Mouse (Mus musculus) hindbrain, embryonic 15.5 days (tissue): ENCODE results near the gene Art1. TPM values are rescaled to one million over a fixed set of nuclear protein-coding genes. Genes with fewer than 3 reads are reported as not detected.

Experiments
- ATAC-seq: fragments of 200-750 bp; cut with Nextera tagmentation; 2 replicates; pipeline ENCODE4 v1.8.0; 2017; ENCODE audit warnings: low read depth, moderate number of reproducible peaks, moderate TSS enrichment; ENCODE audit not compliant: low FRiP score
- H3K27ac ChIP-seq: fragments of 300-500 bp; sonication (generic); replicated peaks from 2 replicates; pipeline ENCODE4 v1.5.1; 2015; ENCODE audit warnings: mild to moderate bottlenecking, inconsistent platforms
- H3K27me3 ChIP-seq: fragments of 300-500 bp; sonication (generic); 2 replicates; pipeline ENCODE4 v1.6.1; 2015; ENCODE audit warnings: control low read depth, inconsistent platforms
- H3K36me3 ChIP-seq: fragments of 300-500 bp; sonication (generic); 2 replicates; pipeline ENCODE4 v1.6.1; 2015; ENCODE audit warnings: control low read depth, inconsistent platforms
- H3K4me1 ChIP-seq: fragments of 300-500 bp; sonication (generic); replicated peaks from 2 replicates; pipeline ENCODE4 v1.6.1; 2015; ENCODE audit warnings: control low read depth, inconsistent platforms
- H3K4me2 ChIP-seq: fragments of 300-500 bp; sonication (generic); 2 replicates; pipeline ENCODE4 v1.6.1; 2015; ENCODE audit warnings: moderate library complexity, mild to moderate bottlenecking, inconsistent platforms
- H3K4me3 ChIP-seq: fragments of 300-500 bp; sonication (generic); 2 replicates; pipeline ENCODE4 v1.5.1; 2015; ENCODE audit warnings: mild to moderate bottlenecking, inconsistent platforms
- H3K9ac ChIP-seq: fragments of 300-500 bp; sonication (generic); 2 replicates; pipeline ENCODE4 v1.6.1; 2015; ENCODE audit warnings: inconsistent platforms
- H3K9me3 ChIP-seq: fragments of 300-500 bp; sonication (generic); 2 replicates; pipeline ENCODE4 v1.6.1; 2016; ENCODE audit warnings: control low read depth, inconsistent platforms
- WGBS: fragments of 180-500 bp; shearing (Covaris S2); methylation state at CpG from one replicate; pipeline ENCODE4 v1.1.7; 2015; 5-methylcytosine and 5-hydroxymethylcytosine counted together
- polyA plus RNA-seq: library from polyadenylated mRNA; unstranded; fragments of >200 nt; fragmentation: Nextera tagmentation; extraction: Ambion mirVana; gene quantifications from 2 replicates; pipeline ENCODE4 v1.2.1, GENCODE M21; 2015

The Art1 gene
- polyA plus RNA-seq, 1 experiment from 2014 or later, result 0.44 TPM

- no peak overlapping the region for H3K27ac ChIP-seq
- H3K9ac ChIP-seq, result no peak overlapping the region
- no peaks in the 10 kb centered on the region for H3K4me1 ChIP-seq
- H3K27me3 ChIP-seq, result no peaks in the 10 kb centered on the region
- H3K4me2 ChIP-seq, result no peak overlapping the region
- no peak for ATAC-seq
- 93% methylated on average over 26 of the region's 26 CpGs for WGBS
- no peaks in the 10 kb centered on the region for H3K9me3 ChIP-seq
- peaks cover 35% of the 10 kb centered on the region for H3K36me3 ChIP-seq
- no peak overlapping the region for H3K4me3 ChIP-seq
Observed at GRCm38 (mm10) chr7:102084041-102084696, 17.4 kb upstream of the Art1 start.

GRCm38 (mm10) chr7:102087336-102087735 lies 14.2 kb upstream of the Art1 start:
- no peaks in the 10 kb centered on the region for H3K9me3 ChIP-seq
- H3K4me1 ChIP-seq, result no peaks in the 10 kb centered on the region
- H3K27ac ChIP-seq, result no peak overlapping the region
- no peak for ATAC-seq
- 88% methylated on average over 4 of the region's 4 CpGs for WGBS
- H3K4me3 ChIP-seq, result no peak overlapping the region
- H3K27me3 ChIP-seq, result no peaks in the 10 kb centered on the region
- H3K36me3 ChIP-seq, result peaks cover 13% of the 10 kb centered on the region
- H3K4me2 ChIP-seq, result no peak overlapping the region
- H3K9ac ChIP-seq, result no peak overlapping the region

GRCm38 (mm10) chr7:102099760-102100661 lies 1.5 kb upstream of the Art1 start:
- H3K4me3 ChIP-seq, result peak overlapping the region; percentile 10
- H3K4me1 ChIP-seq, result peaks cover 11% of the 10 kb centered on the region
- no peak overlapping the region for H3K27ac ChIP-seq
- WGBS, result 5% methylated on average over 30 of the region's 30 CpGs
- H3K9me3 ChIP-seq, result no peaks in the 10 kb centered on the region
- H3K4me2 ChIP-seq, result peak overlapping the region; percentile 51
- no peaks in the 10 kb centered on the region for H3K36me3 ChIP-seq
- H3K27me3 ChIP-seq, result 0 out of 2 replicates have a peak, but pooled peaks cover 3% of the 10 kb centered on the region
- 0 out of 2 replicates have a peak, but pooled peaks have one; percentile 9 for ATAC-seq
- no peak overlapping the region for H3K9ac ChIP-seq

GRCm38 (mm10) chr7:102100868-102101267 lies 675 bp upstream of the Art1 start:
- WGBS, result 72% methylated on average over 5 of the region's 5 CpGs
- no peak overlapping the region for H3K27ac ChIP-seq
- no peaks in the 10 kb centered on the region for H3K9me3 ChIP-seq
- no peak overlapping the region for H3K9ac ChIP-seq
- H3K4me3 ChIP-seq, result no peak overlapping the region
- H3K36me3 ChIP-seq, result no peaks in the 10 kb centered on the region
- 0 out of 2 replicates have a peak, but pooled peaks cover 3% of the 10 kb centered on the region for H3K27me3 ChIP-seq
- no peak overlapping the region for H3K4me2 ChIP-seq
- H3K4me1 ChIP-seq, result peaks cover 11% of the 10 kb centered on the region
- no peak for ATAC-seq

- ATAC-seq, result no peak
- WGBS, result 44% methylated on average over 8 of the region's 8 CpGs
Observed at GRCm38 (mm10) chr7:102102241-102102640, 698 bp downstream of the Art1 start.

GRCm38 (mm10) chr7:102102696-102103095 lies 1.2 kb downstream of the Art1 start:
- H3K27ac ChIP-seq, result no peak overlapping the region
- 0 out of 2 replicates have a peak, but pooled peaks cover 3% of the 10 kb centered on the region for H3K27me3 ChIP-seq
- H3K4me3 ChIP-seq, result no peak overlapping the region
- no peak for ATAC-seq
- H3K9me3 ChIP-seq, result no peaks in the 10 kb centered on the region
- peaks cover 16% of the 10 kb centered on the region for H3K4me1 ChIP-seq
- WGBS, result 52% methylated on average over 6 of the region's 6 CpGs
- no peaks in the 10 kb centered on the region for H3K36me3 ChIP-seq
- no peak overlapping the region for H3K4me2 ChIP-seq
- H3K9ac ChIP-seq, result no peak overlapping the region

More at GRCm38 (mm10) chr7:102102241-102102640, 698 bp downstream of the Art1 start:
- Histone ChIP-seq H3K36me3 (no peaks in the 10 kb centered on the region), H3K4me1 (peaks cover 16% of the 10 kb centered on the region), H3K27ac (no peak overlapping the region), H3K4me2 (no peak overlapping the region), H3K9ac (no peak overlapping the region), H3K9me3 (no peaks in the 10 kb centered on the region), H3K4me3 (no peak overlapping the region), H3K27me3 (0 out of 2 replicates have a peak, but pooled peaks cover 3% of the 10 kb centered on the region)

- Histone ChIP-seq H3K9ac (no peak overlapping the region), H3K27ac (no peak overlapping the region), H3K9me3 (no peaks in the 10 kb centered on the region), H3K4me2 (no peak overlapping the region), H3K27me3 (0 out of 2 replicates have a peak, but pooled peaks cover 3% of the 10 kb centered on the region), H3K4me1 (peaks cover 16% of the 10 kb centered on the region), H3K36me3 (no peaks in the 10 kb centered on the region), H3K4me3 (no peak overlapping the region)
- WGBS, result 93% methylated on average over 2 of the region's 2 CpGs
- no peak for ATAC-seq
Observed at GRCm38 (mm10) chr7:102103555-102103954, 2.0 kb downstream of the Art1 start.

- no peak overlapping the region for H3K4me3 ChIP-seq
- H3K27ac ChIP-seq, result no peak overlapping the region
- ATAC-seq, result no peak
- 73% methylated on average over 5 of the region's 5 CpGs for WGBS
- 0 out of 2 replicates have a peak, but pooled peaks cover under 1% of the 10 kb centered on the region for H3K27me3 ChIP-seq
- H3K9ac ChIP-seq, result no peak overlapping the region
- peaks cover 16% of the 10 kb centered on the region for H3K4me1 ChIP-seq
- no peaks in the 10 kb centered on the region for H3K9me3 ChIP-seq
- H3K4me2 ChIP-seq, result no peak overlapping the region
- no peaks in the 10 kb centered on the region for H3K36me3 ChIP-seq
Observed at GRCm38 (mm10) chr7:102104126-102104525, 2.6 kb downstream of the Art1 start.

- ATAC-seq, result peak; percentile 27; the same call in 1 of the 2 replicates
- peak overlapping the region; percentile 51 for H3K4me2 ChIP-seq
- H3K9ac ChIP-seq, result no peak overlapping the region
- H3K27ac ChIP-seq, result no peak overlapping the region
- no peaks in the 10 kb centered on the region for H3K27me3 ChIP-seq
- H3K9me3 ChIP-seq, result no peaks in the 10 kb centered on the region
- peaks cover 5% of the 10 kb centered on the region; the same call in 1 of the 2 replicates for H3K4me1 ChIP-seq
- H3K36me3 ChIP-seq, result no peaks in the 10 kb centered on the region
- 16% methylated on average over 23 of the region's 23 CpGs for WGBS
- H3K4me3 ChIP-seq, result peak overlapping the region; percentile 15
Observed at GRCm38 (mm10) chr7:102106700-102107141, 5.2 kb downstream of the Art1 start.

GRCm38 (mm10) chr7:102108206-102108605 lies 6.7 kb downstream of the Art1 start:
- H3K4me3 ChIP-seq, result no peak overlapping the region
- H3K27me3 ChIP-seq, result no peaks in the 10 kb centered on the region
- H3K36me3 ChIP-seq, result no peaks in the 10 kb centered on the region
- 97% methylated on average over 1 of the region's 1 CpGs for WGBS
- no peak overlapping the region for H3K9ac ChIP-seq
- H3K9me3 ChIP-seq, result no peaks in the 10 kb centered on the region
- peaks cover 5% of the 10 kb centered on the region; the same call in 1 of the 2 replicates for H3K4me1 ChIP-seq
- no peak overlapping the region for H3K4me2 ChIP-seq
- H3K27ac ChIP-seq, result no peak overlapping the region
- ATAC-seq, result no peak

- H3K27me3 ChIP-seq, result no peaks in the 10 kb centered on the region
- no peak within 1 kb of the TSS for H3K27ac ChIP-seq
- H3K9me3 ChIP-seq, result no peaks in the 10 kb centered on the region
- no peak for ATAC-seq
- no peak within 1 kb of the TSS for H3K9ac ChIP-seq
- H3K4me3 ChIP-seq, result no peak within 1 kb of the TSS
- no peak within 1 kb of the TSS for H3K4me2 ChIP-seq
- peaks cover 5% of the 10 kb centered on the region; the same call in 1 of the 2 replicates for H3K4me1 ChIP-seq
- WGBS, result 83% methylated on average over 7 of the region's 7 CpGs
- H3K36me3 ChIP-seq, result no peaks in the 10 kb centered on the region
Observed at GRCm38 (mm10) chr7:102109171-102109570, 7.6 kb downstream of the Art1 start, which contains the start of gene Art5. Gene Art5, minus strand, starts transcription at chr7:102109489.

GRCm38 (mm10) chr7:102109746-102110145 lies 8.2 kb downstream of the Art1 start:
- no peak overlapping the region for H3K9ac ChIP-seq
- no peaks in the 10 kb centered on the region for H3K27me3 ChIP-seq
- no peak overlapping the region for H3K4me3 ChIP-seq
- no peaks in the 10 kb centered on the region for H3K9me3 ChIP-seq
- H3K27ac ChIP-seq, result no peak overlapping the region
- WGBS, result 85% methylated on average over 4 of the region's 4 CpGs
- peaks cover 5% of the 10 kb centered on the region; the same call in 1 of the 2 replicates for H3K4me1 ChIP-seq
- H3K4me2 ChIP-seq, result no peak overlapping the region
- no peak for ATAC-seq
- H3K36me3 ChIP-seq, result no peaks in the 10 kb centered on the region
